Mouse (Mus musculus): ENCODE results near the gene Crybb3.
"Not testable (repeated sequence)": the region's sequence is repeated elsewhere in the genome, so short reads cannot be mapped to it uniquely, and the experiment has no call there.

Crybb3 gene

DNA sequence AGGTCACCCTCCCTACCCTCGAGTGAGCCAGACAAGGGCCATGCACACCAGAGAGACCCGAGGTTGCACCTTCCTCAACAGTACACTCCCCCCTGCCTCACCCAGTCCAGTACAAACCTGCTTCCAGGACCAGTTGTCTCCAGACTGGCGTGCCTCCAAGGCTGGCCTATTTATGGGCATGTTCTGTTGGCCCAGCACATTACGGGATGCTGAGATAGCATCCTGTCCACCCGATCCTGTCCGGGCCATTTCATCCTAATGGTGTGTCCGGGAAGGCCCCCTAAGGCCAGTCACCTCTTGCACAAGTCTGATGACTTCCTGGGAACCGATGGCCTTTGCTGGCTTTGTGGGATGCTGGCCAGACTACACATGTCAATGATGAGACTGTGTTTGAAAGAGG is at the start of gene Crybb3:
Crybb3 (minus strand) TSS at position 146 of the 400 bp plus-strand sequence.
- peak; percentile 90 for DNase-seq

DNA sequence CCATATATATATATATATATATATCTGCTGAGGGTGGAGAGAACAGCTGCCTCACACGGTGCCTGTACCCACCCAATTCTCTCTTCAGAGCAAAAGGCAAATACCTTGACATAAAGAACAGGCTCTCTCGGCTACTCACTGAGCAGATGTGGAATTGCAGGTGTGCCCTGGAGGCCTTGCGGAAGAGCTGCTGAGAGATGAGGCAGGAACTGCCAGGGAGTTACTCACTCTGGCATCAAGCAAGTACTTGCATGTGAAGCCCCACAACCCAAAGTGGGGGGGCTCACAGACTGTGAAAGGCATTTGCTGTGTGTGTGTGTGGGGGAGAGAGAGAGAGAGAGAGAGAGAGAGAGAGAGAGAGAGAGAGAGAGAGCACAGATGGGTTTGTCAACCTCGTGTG is 47.0 kb upstream of the Crybb3 start:
- no peak for DNase-seq

DNA sequence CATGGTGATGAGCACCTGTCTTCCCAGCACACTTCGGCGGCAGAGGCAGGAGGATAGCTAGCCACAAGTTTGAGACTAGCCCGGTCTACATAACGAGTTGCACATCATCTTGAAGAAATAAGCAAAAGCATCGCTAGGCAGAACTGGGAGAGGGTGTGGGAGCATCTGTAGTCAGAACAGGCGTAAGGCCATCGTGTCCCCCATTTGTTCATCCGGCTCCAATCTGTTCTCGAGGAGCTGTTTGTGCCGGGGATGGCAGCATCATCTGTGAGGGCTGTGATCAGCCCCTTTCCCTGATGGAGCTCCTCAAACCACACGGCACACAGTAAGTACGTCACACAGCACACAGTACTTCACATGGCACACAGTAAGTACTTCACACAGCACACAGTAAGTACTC is 45.1 kb upstream of the Crybb3 start:
- no peak for DNase-seq

DNA sequence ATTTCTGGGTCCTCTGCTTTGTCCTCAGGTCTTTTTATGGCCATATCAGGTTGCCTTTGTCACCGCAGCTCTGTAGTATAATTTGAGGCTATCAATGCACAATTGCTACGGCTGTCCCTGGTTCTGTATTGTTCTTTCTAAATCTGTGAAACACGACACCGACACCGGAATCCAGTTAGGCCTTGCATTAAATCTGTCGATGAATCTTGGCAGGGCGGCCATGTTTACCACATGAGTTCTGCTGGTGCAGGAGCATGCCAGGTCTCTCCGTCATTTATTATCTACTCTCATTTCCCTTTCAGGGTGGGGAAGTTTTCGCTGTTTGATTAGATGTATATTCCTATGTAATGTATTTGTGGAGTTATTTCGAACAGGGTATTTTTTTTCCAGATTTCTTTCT is 42.3 kb upstream of the Crybb3 start:
- DNase-seq = no peak

DNA sequence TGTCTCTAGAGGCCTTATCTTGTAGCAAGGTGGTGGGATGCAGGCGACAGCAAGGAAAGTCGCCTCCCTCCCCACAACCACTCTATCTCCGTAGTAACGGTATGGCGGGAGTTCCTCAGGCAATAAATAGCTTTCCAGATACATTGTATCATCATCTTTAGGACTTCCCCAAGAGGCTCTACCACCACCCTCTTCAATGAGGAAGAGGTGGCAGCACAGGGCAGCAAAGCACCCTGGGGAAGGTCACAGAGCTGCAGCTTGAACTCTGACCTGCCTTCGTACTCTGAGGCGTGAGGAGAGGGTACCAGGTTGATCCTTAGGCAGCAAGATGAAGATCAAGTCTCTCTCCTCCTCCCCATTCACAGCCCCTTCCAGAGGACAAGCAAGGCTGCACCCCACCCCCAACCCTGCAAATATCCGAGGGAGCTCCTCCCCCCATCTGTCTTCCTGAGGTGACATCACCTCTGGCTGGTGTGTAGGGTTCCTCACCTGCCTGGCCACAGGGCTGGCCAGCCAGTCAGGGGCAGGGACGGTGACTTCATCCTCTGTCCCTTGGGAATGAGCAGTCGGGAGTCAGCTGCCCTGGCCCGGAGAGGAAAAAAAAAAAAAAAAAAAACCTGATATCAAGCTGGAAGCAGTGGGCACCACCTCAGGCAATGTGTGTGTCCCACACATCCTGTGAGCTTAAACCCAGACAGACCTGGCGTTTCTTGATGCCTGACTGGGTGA is 41.1 kb upstream of the Crybb3 start:
- no peak for DNase-seq

DNA sequence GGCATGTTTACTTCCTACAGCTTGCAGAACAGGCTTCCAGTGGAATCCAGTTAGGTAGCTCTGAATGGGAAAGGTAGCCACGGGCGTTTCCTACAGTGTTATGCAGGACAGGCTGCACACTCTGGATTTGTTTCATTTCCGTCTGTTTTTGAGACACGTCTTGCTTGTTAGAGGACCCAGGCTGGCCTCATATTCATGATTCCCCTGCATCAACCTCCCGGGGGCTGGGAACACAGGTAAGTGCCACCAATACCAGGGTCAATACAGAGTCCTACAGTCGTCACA is 40.1 kb upstream of the Crybb3 start:
- DNase-seq = no peak

DNA sequence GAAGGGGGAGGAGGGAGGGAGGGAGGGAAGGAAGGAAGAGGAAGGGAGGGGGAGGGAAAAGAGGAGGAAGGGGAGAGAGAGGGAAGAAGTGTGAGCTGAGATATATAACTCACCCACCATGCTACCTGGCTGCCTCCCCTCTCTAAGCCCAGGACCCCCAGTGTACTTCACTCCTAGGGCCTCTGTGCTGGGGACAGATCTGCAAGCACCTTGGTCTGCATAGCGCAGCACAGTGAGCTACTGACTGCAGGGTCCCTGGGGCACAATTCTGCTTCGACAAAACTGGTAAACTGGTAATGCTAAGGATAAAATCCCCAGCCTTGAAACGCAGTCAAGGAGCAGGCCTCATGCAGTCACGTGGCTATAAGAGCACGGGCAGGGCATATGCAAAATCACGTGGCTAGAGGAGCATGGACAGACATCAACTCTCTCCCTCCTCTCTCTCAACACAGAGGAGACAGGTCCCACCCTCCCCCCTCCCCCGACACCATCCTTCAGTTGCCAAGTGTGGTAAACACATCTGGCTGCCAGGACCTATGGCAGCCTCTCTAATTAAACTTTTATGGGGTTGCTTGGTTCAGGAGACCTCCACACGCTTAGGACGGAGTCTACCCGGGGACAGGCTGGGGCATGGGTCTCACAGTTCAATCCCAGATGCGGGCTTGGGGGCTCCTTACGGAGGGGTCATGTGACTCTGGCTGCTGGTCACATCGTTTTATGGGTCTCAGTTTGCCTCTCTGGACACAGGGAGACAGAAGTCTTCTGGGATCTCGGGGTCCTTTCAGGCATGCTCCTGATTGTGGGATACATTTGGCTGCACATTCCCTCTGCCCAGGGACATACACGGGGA is 39.6 kb upstream of the Crybb3 start:
- no peak for DNase-seq

DNA sequence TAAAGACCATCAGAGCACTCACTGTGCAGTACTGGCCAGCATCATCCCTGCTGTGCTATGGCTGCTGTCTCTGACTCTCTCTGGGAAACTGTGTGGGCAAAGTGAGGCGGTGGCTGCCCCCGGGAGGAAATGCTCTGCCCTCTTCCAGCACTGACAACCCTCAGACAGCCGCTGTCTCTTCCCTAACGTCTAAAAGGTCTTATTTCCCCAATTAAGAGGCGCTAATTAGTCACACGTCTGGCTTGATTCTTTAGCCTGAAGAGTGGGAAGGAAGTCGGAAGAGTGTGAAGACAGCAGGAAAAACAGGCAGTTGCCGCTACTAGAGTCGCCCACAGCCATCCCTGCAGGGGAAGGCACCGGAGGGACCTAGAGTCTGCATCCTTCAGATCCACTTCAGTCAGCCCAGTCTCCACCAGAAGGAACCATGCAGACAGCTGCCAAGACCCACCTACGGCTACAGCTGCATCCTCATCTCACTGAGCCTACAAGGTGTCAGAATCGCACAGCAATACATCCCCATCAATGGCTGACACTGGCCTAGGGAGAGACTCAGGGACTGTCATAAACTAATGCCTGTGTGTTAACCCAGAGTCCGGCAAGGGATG is 38.6 kb upstream of the Crybb3 start:
- no peak for DNase-seq

DNA sequence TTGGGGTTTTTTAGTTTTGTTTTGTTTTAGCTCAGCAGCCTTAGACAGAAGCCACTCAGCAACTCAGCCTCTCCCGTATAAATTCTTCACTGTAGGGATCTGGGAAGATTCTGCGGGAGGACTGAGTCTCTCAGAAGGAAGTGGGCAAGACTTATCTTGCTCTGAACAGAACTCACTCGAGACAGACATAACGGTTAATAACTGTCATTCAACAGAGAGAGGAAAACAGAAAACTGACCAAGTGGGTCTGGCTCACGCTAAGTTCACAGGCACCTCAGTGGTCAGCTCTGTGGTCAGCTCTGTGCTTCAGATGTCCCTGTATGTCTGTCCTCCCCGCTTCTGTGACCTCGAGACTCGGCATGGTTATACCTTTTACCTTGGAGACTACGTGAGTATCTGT is 37.9 kb upstream of the Crybb3 start:
- DNase-seq = no peak

DNA sequence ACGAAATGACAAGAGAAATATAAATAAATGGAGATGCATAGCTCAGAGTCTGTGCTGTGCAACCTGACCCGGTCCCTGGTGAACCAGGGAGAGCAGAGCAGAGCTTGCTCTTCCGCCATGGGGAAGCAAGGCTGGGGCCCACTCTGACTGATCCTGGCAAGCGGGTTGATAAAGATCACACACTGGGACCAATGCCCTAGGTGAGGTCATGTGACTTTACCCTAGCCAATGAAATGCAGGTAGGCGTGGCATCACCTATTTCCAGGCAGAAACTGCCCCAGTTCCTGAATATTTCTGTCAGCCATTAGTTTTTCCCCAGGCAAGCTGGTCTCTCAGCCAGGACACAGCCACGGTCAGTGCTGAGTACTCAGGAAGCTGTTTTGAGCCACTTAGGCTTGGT is 37.3 kb upstream of the Crybb3 start:
- no peak for DNase-seq

DNA sequence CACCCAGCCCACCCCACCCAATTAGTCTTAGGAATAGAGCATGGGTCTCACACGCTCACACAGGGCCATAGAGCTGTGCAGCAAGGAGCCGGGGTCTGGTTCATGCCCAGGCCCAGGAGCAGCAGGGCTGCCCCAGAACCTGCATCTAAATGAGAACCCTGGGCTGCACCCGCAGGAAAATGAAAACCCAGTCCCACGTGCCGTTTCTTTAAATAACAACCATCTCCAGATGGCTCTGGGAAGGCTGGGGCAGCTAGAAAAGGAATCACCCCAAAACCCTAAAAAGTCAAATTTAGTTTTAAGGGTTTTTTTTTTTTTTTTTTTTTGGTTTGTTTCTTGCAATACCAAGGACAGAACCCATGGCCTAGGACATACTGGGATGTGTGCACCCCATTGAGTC is 36.0 kb upstream of the Crybb3 start:
- DNase-seq = no peak

DNA sequence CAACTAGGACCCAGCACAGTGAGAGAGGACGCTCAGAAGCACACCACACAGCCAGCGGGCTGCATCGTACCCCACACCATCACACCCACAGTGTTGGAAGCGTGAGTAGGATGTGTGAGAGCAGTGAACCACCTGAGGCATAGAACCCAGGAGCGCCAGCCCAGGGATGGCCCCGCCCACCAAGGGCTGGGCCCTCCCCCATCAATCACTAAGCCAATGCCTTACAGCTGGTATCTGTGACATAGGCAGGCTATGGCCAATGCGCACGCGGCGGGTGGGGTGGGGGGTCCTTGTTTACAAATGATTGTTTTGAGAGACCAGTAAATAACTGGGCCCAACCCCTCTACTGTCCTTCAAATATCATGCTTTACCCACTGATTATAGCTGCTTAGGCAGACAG is 34.5 kb upstream of the Crybb3 start:
- no peak for DNase-seq

DNA sequence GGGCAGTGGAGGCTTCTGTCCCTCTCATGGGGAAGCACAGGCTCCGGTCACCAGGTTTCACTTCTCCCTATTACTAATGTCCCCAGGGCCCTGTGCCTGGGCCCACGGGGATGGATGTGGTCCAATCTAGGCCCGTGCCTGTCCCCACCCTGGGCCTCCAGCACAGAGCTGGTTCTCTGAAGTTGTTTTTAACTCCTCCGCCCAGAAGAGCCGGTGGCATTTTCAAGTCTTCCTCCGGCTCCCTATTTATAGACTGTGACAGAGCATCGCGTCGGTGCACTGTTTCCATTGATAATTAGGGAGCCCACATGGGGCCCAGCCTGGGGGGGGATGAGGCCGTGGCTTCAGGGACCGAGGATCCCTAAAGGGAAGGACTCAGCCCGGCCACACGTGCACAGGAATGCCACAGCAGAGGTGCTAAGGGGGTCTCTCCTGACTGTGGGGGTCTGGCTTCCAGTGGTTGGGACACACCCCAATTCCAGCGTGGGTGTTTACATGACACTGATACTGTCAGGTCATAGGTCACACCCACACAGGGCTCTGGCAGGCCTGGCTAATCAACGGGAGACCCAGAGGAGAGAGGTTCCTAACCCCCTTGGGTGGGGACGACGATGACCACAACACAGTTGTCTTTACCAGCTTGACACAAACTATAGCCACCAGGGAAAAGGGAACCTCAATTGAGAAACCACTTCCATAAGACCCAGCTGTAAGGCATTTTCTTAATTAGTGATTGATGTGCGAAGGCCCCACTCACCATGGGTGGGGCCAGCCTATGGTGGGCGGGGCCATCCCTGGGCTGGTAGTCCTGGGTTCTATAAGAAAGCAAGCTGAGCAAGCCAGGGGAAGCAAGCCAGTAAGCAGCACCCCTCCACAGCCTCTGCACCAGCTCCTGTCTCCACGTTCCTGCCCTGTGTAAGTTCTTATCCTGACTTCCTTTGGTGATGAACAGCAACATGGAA is 33.2 kb upstream of the Crybb3 start:
- no peak for DNase-seq

DNA sequence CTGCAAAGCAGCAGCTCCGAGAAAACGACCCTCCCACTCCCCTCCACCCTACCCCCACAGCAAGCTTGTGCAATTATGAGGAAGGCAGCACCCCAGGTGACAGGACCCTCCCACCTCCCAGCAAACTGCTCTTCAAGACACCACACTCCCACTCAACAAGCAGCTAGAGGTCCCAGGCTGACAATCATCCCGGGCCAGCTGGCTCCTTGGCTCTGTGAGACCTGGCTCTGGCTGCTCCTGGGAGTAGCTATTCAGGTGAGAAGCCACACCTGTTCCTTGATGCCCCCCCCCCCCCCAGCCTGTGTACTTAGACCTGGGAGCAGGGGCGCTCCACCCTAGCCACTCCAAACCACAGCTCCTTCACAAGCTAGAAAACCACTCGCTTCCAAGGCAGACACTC is 31.7 kb upstream of the Crybb3 start:
- DNase-seq = no peak

DNA sequence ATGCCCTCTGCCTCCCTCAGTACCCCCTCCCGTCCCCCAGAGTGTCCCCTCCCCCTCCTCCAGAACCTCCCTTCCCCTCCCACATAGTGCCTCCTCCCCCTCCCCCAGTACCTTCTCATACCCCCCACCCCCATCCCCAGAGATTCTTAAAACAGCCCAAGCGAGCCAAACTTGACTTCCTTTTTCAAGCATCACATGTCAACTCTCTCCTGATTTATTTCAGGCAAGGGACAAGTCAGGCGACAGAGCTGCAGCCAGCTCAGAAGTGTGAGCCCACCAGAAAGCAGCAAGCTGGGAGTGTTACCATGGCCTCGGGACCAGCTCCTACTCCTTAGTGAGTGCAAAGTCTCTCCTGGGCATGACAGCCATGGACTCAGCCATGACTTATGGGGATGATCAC is 30.0 kb upstream of the Crybb3 start:
- DNase-seq = no peak

DNA sequence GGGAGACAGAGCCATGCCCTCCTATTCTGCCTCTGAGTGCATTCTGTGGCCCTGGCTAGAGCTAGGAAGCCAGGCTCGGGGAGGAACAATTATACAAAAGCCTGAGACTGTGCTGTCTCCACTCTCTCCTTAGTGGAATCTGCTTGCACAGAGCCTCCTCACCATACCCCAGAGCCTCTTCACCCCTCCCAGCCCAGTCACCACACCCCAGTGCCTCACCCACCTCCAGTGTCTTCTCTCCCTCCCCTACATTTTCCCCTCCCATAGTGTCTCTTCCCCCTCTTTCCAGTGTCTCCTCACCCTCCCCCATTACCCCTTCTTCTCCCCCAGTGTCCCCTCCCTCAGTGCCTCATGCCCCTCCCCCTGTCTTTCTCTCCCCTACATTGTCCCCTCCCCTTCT is 29.5 kb upstream of the Crybb3 start:
- no peak for DNase-seq

DNA sequence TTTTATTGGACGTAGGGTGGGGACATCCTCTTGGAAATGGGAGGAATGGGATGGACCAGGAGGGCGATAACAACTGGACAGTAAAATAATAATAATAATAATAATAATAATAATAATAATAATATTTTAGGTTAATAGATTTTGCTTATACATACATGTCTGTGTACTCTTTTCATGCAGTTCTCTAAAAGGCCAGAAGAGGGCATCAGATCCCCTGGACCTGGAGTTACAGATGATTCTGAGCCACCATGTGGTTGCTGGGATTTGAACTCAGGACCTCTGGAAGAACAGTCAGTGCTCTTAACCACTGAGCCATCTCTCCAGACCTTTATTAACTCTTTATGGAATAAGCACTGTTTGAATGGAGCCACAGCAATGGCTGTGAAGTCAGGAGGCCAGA is 28.3 kb upstream of the Crybb3 start:
- not testable (repeated sequence) for DNase-seq

DNA sequence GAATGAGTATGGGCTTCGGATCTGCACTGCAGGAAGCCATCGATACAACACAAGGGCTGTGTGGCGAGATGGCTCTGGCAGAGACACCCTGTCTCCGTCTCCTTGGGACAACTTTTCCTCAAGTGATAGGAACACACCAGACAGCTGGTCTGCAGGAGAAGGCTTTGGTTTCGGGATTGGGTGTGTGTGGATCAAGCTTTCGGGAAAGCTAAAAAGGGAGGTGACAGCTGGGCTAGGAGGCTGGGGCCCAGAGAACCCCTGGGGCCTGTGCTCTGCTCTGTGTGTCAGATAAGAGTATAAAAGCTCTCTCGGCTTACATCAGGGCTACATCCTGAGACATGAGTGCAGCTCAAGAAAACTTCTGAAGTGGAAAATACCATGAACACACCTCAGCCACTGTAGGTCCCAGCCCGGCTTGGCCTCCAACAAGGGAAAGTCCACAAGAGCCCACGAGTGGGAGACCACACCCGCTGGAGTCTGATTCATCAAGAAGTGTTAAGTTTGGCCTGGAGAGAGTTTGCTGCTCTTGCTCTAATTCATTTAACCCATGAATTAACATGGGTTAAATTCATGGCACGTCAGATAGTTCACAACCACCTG is 26.9 kb upstream of the Crybb3 start:
- DNase-seq = no peak

DNA sequence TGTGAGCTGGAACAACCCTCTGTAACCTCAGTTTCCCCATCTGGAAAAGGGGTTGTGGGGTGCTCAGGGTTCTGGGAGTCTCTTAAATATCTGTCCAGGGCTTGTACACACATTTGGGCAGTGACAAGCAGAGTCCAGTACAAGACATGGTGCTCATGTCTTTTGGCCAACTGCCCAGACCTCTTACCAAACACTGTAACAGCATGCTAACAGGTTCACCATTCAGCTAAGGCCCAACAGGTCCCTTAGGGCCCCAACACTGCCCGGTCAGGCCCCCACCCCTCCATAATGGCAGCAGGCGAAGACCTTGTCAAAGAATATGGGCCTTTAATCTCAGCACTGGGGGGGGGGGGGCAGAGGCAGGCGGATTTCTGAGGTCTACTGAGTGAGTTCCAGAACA is 26.3 kb upstream of the Crybb3 start:
- DNase-seq = no peak

DNA sequence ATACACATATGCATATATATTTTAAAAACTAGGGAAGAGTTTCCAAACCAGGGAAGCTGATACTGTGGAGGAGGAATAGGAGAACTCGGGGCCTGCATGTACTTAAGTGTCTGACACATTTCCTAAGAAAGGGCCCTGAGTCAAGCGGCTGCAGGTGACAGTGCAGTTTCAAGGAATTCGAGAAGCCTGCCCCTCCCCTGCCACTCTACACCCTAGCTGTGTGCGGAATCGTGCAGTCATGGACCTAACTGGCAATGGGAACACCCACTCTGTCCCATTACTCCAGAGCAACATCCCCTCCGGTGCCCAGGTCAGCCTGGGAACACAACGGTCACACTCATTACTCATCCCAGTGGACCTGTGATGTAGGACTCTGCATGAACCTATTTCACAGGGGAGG is 25.2 kb upstream of the Crybb3 start:
- DNase-seq = no peak

DNA sequence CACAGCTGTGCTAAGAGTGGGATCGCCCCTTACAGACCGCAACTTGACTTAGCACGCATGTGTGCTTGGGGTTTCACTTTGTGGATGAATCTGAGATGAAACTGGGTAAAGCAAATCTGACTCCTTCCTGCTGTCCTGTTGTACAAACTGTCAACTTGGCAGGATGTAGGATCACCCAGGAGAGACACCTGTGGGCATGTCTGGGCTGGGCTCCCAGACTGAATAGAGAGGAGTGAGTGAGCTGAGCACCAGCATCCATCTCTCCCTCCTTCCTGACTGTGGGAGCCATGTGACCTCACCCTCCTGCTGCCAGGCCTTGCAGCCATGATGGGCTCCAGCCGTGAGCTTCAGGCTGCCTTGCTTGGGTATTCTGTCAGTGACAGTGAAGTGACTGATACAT is 24.1 kb upstream of the Crybb3 start:
- DNase-seq = no peak

DNA sequence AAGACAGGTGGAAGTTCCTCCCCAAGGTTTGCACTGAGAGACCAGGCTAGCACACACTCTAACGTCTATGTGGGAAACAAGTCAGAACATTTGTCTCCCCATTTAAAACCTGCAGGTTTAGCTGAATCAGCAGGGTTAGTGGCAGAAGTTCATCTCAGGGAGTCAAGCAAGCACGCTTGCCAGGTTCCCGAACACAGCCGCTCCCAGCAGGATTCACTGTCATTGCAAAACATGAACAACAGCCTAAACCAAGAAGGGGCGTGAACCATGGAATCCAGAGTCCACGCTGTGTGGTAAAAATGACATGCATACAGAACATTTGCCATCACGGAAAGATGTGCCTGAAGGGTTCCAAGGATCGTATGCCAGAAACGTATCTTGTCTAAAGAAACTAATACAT is 23.7 kb upstream of the Crybb3 start:
- DNase-seq = no peak

DNA sequence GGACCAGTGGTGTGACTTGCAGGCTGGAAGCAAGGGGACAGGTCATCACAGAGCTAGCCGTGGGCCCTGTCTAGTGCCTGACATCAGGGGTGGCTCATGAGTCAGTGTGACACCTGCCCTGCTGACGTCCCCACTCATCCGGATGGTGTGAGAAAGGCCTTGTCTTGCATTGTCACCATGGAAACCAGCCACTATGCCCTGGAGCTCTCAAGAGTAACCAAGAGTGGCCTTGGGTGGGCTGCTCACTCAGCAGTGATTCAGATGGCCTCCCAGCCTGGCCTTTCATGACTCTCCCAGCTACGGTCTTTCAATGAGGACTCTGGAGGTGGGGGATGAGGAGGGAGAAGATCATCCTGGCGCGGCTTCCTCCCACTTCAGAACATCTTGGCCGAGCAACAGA is 21.1 kb upstream of the Crybb3 start:
- no peak for DNase-seq
